Mouse (Mus musculus): ENCODE measurements around the gene Plekhn1.

Gene Plekhn1

DNA sequence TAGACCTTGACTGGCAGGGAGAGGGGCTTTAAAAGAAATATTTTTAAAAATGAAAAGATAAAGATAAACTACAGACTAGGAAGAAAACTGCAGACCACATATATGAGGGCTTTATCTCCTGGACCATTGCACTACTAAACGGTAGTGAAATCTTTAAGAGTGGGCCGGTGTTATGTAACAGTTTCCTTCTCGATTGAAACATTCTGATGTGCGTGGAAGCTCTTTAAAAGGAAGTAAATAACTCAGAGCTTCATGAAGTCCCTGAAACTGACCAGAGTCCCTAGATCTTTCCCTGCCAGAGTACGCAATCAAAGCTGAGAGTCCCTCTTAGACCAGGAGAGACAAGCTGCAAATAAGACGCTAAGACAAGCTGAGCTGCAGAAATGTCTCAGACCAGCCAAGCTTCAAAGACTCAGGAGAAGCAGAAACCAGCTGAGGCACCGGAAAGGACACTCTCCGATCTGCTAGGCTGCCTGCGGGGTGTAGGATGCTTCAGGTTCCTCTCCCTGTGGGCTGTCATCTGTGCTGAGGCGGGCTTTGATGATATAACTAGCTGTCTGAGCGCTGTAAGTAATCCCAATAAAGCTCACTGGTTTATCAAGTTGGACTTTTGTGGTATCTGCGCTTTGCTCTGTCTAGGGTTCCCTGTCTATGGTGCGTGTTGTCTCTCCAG is 24.6 kb downstream of the Plekhn1 start:
- no peak for DNase-seq

DNA sequence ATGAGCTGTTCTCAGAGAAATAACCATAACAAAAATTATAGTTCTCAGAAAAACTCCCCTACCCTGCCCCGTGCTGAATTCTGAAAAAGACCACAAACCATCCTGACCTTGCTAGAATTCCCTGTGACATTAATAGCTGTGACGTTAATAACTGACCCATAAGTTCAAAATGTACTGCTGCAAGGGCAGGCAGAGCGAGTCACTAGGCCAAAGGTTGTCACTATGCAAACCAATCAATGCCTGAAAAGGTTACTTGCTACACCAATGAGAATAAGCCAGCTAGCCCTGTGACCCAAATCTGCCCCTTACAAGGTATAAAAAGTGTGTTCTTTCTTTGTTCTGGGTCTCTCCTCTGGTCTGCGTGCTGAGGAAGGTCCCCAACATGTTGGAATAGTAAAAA is 25.8 kb downstream of the Plekhn1 start:
- no peak for DNase-seq

DNA sequence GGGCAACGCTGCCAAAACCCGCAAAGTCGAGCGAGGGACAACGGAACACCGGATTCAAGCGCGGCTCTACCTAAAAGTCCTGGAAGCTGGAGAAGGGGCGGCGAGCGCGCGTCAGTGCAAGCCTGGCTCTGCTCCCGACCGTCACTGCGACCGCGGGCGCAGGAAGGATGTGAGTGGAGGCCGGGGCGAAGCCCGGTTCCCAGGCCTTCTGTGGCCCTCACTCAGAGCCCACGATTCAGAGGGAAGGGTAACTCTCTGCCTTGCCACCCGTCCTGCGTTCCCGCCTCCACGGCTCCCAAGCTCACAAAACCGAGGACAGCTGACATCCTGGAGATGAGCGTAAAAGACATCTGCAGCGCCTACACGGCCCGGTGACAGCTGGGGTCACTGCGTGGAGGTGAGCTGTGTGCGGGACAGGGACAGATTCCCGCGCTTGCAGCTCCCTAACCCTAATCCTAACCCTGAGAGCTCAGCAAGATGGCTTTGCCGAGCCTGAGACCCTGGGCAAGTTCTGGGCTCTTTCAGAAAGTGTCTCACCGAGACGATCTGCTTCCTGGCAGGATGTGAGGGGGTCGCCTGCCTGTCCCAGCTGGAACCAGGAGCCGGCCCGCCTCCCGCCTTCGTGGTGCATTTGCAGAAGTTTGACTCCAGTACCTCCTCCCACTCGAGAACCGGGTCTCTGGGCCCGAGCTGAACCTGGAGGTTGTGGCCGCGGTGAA is 31.1 kb downstream of the Plekhn1 start:
- DNase-seq, result peak; percentile 26

DNA sequence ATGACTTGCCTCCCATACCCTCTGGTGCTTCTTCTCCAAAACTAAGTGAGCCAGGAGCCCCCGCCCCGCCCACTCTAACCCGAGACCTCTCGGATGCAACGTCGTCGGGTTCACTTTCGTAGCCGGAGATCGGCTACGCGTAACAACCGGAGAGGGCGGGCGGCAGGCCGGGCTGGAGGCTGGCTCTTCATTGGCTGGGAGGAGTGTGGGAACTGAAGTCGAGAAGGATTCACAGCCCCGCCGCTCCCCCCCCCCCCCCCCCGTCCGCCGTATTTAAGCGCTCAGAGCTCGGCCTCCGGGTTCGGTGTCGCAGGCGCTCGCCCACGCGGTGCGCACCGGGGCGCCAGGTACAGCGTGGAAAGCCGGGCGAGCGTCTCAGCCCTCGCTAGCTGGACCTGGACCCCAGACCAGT is 31.6 kb downstream of the Plekhn1 start, which contains the start of gene AW011738:
TSS of gene AW011738 (plus strand) at position 304 of the 412 bp plus-strand sequence.
- peak; percentile 69 to 78 for DNase-seq

DNA sequence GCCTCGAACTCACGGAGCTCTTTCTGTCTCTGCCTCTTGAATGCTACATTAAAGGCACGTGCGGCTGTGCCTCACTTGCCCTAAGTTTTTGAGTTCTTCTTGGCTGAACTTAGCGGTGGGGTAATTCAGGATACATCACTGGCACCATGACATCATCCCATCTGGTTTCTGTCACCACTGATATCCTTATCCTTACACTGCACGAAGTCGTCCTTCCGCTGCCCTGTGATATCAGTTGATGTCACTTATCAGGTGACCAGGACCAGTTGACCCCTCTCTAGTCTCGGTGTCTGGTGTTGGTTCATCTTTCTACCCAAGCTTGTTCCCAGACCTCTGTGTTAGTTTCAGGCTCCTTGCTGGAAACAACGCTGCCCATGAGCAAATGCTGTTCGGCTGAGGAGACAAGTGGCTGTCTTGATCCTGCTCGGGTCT is 32.2 kb downstream of the Plekhn1 start:
- peak in 1 of 2 experiments; percentile 14 for DNase-seq

DNA sequence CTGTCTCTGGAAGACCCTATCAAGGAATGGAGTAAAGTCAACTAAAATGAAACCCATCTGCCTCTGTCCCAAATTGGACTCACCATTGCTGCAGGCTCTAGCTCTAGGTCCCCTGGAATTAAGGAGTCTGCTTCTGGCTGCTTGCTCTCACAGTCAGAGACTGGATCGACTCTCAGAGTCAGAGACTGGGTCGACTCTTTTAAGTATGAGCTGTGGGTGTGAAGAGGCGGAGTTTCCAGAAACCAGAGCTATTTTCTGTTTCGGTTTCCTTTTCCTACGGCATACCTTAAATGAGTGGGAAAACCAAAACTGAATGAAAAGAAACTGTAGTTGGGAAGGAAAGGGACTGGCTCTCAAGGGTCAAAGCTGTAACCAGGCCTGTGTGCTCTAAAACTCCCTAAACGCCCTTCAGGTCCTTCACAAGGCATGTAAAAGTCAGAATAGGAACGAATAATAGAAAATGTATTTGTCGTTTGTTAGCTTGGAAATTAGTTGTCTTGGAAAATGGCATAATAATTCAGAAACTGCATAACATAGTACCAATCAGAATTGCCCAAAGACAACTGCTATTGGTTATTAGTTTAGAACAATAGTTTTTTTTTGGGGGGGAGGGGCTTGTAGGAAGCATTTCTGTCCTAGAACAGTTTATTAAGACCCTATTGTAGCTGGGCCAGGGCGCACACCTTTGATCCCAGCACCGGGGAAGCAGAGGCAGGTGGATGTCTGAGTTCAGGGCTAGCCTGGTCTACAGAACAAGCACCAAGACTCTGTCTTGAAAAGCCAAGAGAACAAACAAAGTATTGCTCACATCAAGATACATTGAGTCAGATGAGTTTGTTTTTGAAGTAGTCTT is 33.8 kb downstream of the Plekhn1 start, which contains the start of gene Isg15:
TSS of gene Isg15 (minus strand) at position 196 of the 853 bp plus-strand sequence.
- no peak for DNase-seq

DNA sequence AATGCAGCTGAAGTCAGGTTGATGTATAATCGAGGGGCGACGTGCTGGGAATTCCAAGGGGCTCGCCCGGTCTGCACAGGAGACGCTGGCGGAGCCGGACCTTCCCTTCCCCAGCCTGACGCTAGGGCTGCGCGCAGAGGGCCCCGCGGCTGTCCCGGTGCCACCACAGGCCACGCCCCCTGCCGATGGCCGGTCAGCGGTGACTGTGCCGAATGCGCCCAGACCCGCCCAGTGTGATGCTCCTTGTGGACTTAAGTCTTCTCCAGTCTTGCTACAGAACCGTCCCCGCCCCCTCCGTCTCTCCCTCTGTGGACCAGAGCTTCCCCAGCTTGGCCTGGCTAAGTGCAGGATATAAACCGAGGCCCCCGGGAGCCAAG is 36.8 kb downstream of the Plekhn1 start:
- peak; percentile 80 to 86 for DNase-seq

DNA sequence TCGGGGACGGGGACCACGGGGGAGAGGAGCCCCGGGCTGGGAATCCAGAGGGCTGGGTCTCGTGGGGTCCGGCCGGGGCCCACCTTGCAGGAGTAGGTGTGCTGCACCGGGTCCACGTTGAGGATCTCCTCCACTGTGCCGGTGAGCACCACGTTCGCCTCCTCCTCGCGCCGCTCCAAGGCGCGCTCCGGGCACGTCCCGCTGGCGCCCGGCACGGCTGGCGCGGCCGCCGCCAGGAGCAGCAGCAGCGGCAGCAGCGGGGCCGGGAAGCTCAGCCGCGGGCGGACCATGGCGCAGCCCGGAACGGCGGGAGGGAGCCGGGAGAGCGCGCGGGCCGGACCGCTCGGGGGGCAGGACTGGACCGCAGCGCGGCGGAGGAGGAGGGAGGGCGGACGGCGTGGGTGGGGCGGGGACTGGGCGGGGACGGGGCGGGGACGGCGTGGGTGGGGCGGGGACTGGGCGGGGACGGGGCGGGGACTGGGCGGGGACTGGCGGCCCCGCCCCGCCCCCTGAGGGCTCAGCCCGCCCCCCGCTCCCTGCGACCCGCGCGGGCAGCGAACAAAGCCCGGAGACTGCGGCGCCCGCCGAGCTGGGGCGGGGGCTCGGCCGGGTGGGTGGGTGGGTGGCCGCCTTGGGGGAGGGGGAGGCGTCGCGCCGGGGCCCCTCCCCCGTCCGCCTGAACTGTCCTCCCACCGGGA is 37.4 kb downstream of the Plekhn1 start, which contains the start of gene Agrn:
TSS of gene Agrn (minus strand) at position 358 of the 698 bp plus-strand sequence.
- peak; percentile 62 to 77 for DNase-seq

DNA sequence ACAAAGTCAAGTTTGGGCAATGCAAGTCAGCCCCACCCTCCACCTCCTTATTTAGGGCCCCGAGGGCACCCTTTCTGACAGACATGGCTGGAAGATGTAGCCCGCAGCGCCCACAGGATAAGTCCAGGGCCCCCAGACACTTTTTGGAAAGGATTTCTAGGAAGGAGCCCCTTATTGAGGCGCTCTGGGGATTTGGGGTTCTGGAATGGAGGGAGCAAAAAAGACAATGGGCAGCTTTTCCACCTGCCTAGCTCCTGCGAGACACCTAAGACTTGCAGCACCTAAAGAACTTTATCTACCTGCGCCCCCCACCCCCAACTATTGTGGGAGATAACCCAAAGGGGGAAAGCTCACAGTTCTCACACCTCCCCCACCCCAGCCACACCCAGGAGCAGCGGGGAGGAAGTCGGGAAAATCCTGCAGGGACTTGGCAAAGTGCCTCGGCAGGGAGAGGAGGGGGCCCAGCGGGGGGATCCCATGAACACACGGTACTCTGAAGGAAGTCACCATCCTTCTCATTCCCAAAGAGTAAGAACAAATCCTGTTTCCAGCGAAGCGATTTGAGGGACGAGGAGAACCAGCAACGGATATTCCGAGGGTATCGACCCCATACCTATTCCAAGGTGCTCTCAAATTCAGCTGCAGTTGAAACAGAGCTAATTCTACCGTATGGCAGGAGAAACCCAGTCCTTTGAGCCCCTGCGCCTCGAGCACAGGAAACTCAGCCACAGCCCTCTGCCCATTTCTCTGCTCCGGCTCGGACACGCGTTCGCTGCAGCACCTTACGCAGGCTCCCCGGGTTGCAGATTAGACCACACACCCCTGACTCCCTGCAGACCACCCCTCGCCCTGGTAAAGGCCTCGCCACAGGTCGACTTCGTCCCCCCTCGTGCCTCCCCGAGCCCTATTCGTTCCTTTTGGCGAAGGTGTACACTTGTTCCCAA is 38.5 kb downstream of the Plekhn1 start:
- DNase-seq, result peak; percentile 34 to 38

DNA sequence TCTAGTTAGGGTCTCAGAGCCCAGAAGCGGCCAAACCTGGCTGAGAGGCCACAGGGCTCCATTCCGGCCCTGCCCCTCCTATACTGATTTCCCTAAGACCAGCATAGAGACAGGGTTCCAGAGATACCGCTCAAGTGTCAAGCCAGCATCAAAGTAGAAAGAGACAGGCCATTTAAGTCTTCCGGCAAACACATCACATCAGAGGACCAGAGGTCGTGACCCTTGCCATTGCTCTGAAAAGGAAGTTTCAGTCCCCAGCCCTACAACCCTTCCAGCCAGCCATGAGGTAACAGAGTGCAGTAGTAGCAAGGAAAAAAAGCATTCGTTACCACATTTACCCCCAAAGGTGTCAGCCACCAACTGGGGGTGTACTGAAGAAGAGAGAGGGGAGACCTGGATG is 40.3 kb downstream of the Plekhn1 start:
- no peak for DNase-seq

DNA sequence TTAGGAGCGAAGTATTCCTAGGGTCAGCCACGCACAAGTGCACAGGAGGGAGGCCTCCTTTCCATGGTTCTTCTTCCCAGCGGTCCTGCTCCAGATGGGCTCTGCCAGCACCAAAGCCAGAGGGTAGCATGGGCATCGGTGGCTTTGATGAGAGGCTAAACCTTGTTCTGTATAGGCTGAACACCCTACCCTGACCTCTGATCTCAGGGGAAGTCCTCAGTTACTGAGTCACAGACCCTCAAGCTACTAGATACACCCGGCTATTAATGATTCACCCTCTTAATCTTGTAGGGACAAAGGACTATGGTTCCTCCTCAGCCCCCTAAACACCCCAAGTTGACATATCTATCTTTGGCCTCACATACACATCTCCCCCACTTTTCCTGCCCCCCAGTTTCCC is 40.8 kb downstream of the Plekhn1 start:
- DNase-seq, result no peak

DNA sequence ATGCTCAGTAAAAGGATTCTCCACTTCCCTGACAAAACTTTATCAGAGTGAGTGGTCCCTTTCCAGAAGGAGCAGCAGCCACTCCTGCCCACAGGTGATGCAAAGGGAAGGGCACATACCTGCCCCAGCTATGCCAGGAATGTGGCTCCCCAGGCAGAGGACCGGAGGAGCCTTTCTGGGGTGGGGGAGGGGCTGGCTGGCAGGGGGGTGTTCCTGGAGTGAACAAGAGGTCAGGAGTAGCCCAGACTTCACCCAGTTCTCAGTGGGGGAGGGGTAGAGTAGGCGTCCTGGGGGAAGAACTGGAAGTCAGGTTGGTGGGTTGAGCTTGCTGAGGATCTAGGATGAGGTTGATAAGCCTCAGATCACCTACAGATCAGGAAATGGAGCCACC is 41.5 kb downstream of the Plekhn1 start:
- no peak for DNase-seq

DNA sequence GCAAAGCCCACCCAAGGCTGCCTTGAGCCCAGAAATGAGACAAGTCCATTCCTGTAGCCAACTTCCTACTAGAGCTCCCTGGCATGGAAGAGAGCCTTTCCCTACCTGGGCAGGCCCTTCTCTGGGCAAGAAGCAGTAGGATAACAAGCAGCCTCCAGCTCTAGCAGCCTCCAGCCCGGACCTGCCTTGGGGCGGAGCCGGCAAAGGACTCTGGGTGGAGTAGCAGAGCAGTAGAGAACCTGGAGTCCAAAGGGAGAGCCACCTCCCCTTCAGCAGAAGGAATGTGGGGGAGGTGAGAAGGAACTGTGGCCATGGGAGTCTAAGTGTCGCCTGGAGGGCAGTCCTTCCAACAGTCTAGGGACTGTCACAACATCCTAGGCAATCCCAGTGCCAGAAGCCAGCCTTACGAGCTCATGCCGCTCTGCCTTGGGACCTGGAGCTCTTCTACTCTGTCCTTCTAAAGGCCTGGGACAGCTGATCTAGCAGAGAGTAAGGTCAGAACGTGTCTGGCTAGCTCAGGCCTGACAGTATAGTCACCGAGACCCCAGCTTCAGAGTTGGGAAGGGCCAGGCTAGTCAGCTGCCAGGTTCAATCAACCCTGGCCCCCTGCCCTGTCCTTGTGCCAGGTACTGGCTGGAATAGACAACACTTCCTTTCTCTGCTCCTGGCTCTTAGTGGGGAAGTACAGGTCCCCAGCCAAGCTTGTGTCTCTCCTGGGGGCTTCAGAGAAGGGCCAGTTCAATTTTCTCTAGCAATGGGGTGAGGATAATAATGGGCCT is 42.0 kb downstream of the Plekhn1 start:
- peak in 1 of 2 experiments; percentile 13 for DNase-seq

DNA sequence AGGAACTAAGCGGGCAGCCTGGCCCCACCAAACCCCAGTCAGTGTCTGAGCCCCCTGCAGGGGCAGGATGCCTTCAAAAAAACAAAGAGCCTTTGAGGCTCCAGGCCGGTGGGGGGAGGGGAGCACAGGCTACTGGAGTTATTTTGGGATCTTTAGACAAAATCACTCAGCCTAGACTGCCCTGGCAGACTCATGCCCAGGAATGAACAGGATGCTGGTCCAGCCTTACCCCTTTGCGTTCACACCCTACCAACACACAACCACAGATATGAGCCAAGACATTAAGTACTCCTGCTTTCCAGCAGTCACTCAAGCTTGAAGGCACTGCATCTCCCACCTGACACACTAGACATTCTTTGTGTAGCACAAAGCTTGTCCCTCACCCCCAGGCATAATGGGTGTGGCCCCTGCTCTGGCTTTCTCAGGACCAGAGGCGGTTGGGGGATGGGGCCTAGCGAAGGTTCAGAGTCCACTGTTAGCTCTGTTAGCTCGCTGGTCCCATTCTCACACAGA is 45.8 kb downstream of the Plekhn1 start:
- peak; percentile 18 to 39 for DNase-seq

DNA sequence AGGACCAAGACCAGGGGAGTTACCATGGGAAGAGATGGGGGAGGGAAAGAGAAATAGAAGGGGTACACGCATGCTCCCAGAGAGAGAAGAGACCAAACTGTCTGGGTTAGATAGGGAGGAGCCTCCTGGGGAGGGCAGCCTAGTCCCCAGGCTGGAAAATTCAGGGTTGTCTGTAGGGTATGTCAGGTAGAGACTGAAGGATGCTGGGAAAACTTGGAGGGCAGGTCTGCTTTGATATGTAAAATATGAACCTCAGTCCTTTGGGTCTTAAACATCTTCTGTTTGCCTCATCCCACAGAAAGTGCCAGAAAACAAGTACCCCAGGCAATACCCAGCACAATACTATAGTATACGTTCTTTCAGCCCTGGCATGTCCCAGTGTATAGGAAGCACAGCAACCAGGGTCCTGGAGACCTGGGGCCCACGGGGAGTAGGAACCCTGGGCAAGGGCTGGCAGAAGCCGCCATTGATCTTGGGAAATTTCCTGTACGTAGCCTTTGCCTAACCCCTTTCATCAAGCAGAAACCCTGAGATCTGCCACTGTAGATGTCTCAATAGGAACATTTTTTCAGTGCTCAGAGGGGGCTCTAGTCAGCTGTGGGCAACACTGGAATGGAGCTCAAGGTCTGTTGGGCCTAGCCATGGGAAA is 46.4 kb downstream of the Plekhn1 start:
- DNase-seq, result no peak

DNA sequence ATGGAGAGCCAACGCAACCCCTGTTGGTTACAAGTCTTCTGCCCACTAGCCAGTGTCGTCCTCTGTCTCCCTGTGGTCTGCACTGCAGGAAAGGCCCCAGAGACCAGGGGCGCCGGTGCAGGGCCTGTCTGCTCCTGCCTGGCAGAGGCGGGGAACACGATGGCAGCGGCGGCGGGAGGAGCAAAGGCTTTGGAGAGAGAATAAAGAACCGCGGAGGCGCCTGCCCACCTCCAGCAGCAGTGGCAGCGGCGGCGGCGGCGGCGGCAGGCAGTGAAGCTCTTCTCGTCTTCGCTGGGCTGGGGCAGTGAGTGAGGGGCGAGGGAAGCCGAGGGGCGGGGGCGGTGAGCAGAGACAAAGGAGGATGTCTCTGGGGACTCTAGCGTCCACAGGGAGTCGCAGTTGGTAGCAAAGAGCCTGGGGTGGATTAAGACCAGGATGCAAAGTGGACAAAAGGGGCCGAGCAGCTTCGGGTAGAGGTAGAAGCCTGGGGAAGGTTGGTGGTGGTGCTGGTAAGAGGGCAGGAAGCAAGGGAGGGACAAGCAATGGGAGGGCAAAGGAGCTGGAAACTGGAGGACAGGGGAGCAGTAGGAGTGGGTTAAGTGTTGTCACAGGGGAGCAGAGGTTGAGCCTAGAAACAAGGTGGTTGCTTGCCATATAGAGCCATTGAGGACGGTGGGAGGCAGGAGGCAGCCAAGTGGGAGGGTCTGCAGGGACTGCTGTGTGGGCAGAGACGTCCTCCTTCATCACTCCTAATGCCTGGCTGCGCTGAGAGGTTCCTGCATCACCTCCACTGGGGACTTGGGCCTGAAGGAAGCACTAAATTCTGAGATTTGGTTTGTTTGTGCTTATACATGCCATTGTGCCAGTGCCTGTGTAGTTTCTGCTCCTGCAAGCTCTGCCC is 48.5 kb downstream of the Plekhn1 start:
- peak; percentile 34 to 41 for DNase-seq

DNA sequence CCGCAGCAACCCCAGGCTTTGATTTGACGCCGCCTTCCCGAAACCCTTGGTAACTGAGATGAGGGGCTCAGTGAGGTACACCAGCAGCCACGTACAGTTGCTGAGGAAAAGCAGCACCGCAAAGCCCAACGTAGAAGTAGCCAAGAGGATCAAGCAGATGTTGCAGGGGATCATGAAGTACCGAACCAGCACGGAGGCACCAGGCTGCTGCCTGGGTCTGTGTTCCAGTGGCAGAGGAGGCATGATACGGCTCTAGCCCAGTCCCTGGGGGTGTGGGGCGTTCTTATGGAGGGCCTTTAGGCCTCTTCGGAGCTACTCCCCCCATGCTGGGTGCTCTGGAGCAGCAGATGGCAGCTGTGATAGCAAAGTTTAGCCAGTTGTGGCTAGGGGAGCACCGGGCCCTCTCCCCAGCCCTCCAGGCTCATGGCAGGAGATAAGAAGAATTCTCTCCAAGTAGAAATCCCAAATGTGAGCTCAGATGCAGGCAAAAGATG is 49.2 kb downstream of the Plekhn1 start:
- no peak for DNase-seq

DNA sequence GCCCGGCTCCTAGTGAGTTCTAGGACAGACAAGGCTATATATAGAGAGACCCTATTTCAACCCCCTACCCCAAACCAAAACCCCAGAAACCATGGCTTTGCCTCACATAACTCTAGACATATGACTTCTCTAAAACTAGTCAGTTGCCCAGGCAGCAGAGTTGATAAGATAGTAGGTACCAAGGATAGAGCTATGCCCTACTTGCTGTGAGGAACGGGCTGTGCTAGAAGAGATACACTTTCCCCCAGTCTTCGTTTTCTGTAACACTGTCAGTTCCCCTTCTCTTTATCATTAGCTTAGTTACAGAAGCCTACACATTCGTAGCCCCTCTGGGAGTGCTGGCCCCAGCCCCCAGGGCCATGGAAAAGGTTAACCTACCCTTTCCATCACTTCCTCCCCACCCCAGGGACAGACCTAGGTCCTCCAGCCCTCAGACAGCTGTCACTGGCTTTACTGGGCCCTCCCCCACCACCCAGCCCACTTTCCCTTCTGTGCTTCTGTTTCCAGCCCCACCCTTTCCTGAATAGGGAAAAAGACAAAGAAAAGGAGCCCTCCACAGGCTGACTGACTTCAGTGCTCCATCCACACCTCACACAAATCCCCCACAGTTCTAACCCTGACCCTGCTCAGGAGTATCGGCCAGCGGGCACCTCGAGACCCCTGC is 50.2 kb downstream of the Plekhn1 start:
- DNase-seq, result no peak

All from cerebellum, postnatal 36 days (tissue).